Mouse (Mus musculus) skeletal muscle tissue, adult 2 months (tissue): ENCODE measurements around the gene Trim34b.
"Not testable (repeated sequence)": the region's sequence is repeated elsewhere in the genome, so short reads cannot be mapped to it uniquely, and the experiment has no call there.

ENCODE experiments used
- DNase-seq: peaks from one replicate; pipeline ENCODE4 v3.0.0-alpha.2; 2012; ENCODE audit warnings: low read depth, low spot score

Gene Trim34b

GRCm38 (mm10) chr7:104329171-104329570 is at the start of gene Trim34b:
Gene Trim34b (plus strand): TSS chr7:104329471.
- not testable (repeated sequence) for DNase-seq

- not testable (repeated sequence) for DNase-seq
Measured at GRCm38 (mm10) chr7:104287576-104288443, 41.5 kb upstream of the Trim34b start, which contains the start of gene Trim5. Gene Trim5 (minus strand): TSS chr7:104288094.

GRCm38 (mm10) chr7:104290641-104291040 is 38.6 kb upstream of the Trim34b start:
- DNase-seq, result no peak

GRCm38 (mm10) chr7:104291638-104292400 is 37.5 kb upstream of the Trim34b start:
- no peak for DNase-seq

- DNase-seq, result no peak
Measured at GRCm38 (mm10) chr7:104314796-104315353, 14.4 kb upstream of the Trim34b start.

- DNase-seq, result not testable (repeated sequence)
Measured at GRCm38 (mm10) chr7:104315369-104316080, 13.7 kb upstream of the Trim34b start, which contains the start of gene Trim12a. Gene Trim12a (minus strand): TSS chr7:104315466.

GRCm38 (mm10) chr7:104322028-104322427 is 7.2 kb upstream of the Trim34b start:
- DNase-seq, result no peak

- not testable (repeated sequence) for DNase-seq
Measured at GRCm38 (mm10) chr7:104335547-104335946, 6.3 kb downstream of the Trim34b start.

- DNase-seq, result not testable (repeated sequence)
Measured at GRCm38 (mm10) chr7:104340744-104341143, 11.5 kb downstream of the Trim34b start.

GRCm38 (mm10) chr7:104348043-104348442 is 18.8 kb downstream of the Trim34b start:
- DNase-seq, result not testable (repeated sequence)

GRCm38 (mm10) chr7:104352717-104353599 is 23.7 kb downstream of the Trim34b start, which contains the start of gene Trim12c:
Gene Trim12c (minus strand): TSS chr7:104353362.
- peak; percentile 80 for DNase-seq

GRCm38 (mm10) chr7:104353600-104353967 is 24.3 kb downstream of the Trim34b start:
- no peak for DNase-seq

- no peak for DNase-seq
Measured at GRCm38 (mm10) chr7:104366339-104366738, 37.1 kb downstream of the Trim34b start.

- peak; percentile 21 for DNase-seq
Measured at GRCm38 (mm10) chr7:104369736-104370414, 40.6 kb downstream of the Trim34b start, which contains the start of gene Trim30b. Gene Trim30b (minus strand): TSS chr7:104369884.
